Mouse (Mus musculus): Measurements from ENCODE around the gene Dgcr2. TPM values are rescaled to one million over a fixed set of nuclear protein-coding genes. Genes with fewer than 3 reads are reported as not detected.

The Dgcr2 gene
- 22.9 and 26.6 TPM in 2 replicates for polyA plus RNA-seq (2015; fragmentation: Nextera tagmentation; extraction: Ambion mirVana)

DNA sequence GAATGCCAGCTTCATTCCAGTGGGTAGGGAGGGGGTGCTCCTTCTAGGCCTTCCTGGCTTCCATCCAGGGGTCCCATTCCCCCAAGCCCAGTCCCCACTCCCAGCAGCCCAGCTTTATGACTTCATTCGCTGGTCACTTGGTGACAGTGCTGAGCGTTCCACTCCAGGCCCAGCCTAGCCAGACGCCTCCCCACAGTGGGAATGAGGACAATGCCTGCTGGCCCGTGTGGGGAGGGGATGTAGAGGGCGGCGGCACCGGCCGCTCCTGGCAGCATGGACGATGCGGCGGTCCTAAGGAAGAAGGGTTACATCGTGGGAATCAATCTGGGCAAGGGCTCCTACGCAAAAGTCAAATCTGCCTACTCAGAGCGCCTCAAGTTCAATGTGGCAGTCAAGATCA lies at the start of gene Dgcr2, which contains the start of gene Tssk2:
TSS of gene Dgcr2 (minus strand) at position 101 of the 400 bp plus-strand sequence.
TSS of gene Tssk2 (plus strand) at position 176 of the 400 bp plus-strand sequence.

DNA sequence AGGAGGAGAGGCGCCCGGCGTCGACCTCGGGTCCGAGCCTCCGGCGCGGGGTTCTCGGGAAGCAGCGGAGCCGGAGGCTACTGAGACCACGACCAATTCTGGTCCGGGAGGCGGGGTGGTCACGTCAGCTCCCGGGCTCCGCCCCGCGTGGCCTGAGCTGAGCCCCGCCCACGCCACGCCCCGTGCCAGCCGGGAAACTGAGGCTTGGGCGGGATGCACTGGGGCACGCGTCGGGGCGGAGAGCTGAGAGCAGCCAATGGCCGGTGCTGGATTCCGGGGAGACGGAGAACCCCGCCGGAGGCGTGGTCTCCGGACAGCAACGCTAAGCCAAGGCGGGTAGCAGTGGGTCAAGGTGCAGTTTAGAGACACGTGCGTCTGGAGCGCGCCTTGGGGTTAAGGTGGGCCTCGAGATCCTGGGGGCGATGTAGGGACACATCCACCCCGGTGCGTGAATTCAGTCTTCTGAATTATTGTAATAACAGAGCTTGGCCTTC lies 29.8 kb upstream of the Dgcr2 start, which contains the start of gene Slc25a1:
TSS of gene Slc25a1 (minus strand) at position 133 of the 494 bp plus-strand sequence.

DNA sequence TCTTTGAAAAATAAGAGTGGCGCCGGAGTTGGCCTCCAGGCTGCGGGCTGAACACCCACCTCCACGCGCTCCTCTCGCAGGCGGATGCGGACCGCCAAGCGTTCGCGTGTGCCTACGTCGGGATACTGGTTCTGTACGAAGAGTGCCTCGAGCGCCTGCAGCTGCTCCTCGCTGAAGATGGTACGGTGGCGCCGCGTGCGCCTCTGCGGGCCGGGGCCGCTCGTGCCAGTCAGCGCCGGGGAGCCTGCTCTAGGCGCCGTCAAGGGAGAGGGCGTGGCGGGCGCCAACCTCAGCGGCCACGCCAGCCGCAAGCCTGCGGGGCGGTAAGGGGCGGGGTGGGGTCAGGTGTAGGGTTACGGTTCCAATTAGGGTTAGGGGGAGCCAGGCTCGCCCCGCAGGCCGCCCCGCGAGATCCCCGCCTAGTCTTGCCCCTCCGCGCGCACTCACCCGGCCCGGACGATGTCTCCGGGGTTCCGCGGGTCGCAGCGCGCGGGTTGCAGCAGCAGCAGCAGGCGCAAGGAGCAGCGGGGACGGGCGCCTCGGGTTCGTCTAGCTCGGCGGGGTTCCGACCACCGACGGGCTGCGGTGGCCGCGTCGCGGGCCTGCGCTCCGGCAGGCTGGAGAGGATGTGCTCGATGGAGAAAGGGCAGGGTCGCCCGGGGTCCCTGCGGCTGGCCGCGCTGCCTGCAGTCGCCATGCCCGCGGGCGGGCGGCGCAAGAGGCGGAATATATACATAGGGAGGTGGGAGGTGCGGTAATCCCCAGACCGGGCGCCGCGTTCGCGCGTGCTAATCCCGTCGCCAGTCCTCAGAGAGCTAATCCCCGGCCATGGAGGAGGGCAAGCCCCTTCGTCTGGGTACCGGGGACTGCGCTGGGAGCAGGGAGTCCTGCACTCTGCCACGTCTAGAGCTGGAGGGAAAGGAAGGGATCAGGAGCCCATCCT lies 16.2 kb upstream of the Dgcr2 start, which contains the start of gene Gsc2:
TSS of gene Gsc2 (minus strand) at position 753 of the 943 bp plus-strand sequence.

GRCm38 (mm10) chr16:17911052-17911595 lies 12.8 kb upstream of the Dgcr2 start, which contains the start of gene Ess2:
TSS of gene Ess2 (minus strand) at chr16:17911348.

GRCm38 (mm10) chr16:17893923-17894322 lies 4.4 kb downstream of the Dgcr2 start, which contains the start of gene Tssk1:
TSS of gene Tssk1 (plus strand) at chr16:17894223.

DNA sequence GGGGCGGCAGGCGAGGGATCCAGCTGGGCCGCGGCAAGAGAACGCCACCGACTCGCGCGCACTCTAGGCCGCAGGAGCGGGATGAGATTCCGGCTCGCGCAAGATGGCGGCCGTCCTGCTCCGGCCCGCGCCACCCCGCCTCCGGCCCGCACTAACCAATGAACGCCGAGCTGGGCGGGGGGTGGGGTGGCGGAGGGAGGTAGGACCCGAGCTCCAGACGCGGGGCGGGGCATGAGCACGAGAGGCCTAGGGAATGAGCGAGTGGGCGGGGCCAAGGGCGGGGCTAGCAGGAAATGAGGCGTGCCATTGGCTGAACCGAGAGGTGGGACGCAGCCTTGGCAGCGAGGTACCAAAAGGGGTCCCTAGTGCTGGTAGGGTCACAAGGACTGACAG lies 6.8 kb downstream of the Dgcr2 start, which contains the start of gene Gm20518:
TSS of gene Gm20518 (minus strand) at position 105 of the 393 bp plus-strand sequence.

GRCm38 (mm10) chr16:17838051-17838450 lies 60.3 kb downstream of the Dgcr2 start, which contains the start of gene Car15:
TSS of gene Car15 (minus strand) at chr16:17838364.

GRCm38 (mm10) chr16:17832821-17833220 lies 65.5 kb downstream of the Dgcr2 start, which contains the start of gene B830017H08Rik:
TSS of gene B830017H08Rik (plus strand) at chr16:17833121.

DNA sequence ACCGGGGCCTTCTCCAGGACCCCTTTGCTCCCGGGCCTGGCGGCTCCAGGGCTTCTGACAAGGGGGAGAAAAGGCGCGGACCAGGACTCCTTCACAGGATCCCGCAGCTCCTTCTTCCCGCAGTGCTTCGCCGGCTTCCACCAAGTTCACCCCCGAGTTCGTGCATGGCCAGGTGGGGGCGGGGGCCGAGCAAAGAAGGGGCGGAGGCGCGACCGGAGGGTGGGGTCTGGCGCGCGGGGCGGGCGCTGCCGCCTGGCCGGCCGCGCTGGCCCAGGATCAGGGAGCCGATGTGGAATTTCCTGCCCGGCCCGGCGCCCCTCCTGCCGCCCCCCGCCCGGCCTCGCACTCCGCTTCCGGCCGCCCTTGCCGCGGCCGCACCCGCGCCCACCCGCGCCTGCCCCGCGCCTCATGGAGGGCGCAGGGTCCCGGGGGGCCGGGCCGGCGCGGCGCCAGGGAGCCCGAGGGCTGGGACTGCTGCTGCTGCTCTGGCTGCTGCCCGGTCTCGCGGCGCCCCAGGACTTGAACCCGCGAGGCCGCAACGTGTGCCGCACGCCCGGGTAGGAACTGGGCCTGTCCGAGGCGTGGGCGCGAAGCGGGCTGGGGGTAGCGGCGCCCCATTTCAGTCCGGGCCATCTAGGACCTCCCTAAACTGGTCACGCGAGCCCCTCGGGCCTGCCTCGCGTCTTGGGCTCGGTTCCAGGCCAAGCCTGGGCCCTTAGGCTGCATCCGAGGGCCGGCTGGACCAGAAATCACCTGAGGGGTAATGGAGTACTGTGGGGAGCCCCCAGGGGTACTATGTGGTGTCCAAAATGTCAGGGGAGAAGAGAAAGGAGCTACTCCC lies 101.2 kb downstream of the Dgcr2 start, which contains the start of gene Scarf2:
TSS of gene Scarf2 (plus strand) at position 312 of the 841 bp plus-strand sequence.

Other genes starting within 250 kb of the Dgcr2 start
- 22.2 and 23.2 TPM in 2 replicates for gene Med15, start 165.7 kb downstream of the Dgcr2 start, polyA plus RNA-seq (2015; fragmentation: Nextera tagmentation; extraction: Ambion mirVana)
- 15.6 and 18.8 TPM in 2 replicates for gene Klhl22, start 138.9 kb downstream of the Dgcr2 start, polyA plus RNA-seq (2015; fragmentation: Nextera tagmentation; extraction: Ambion mirVana)
- gene Scarf2, start 101.3 kb downstream of the Dgcr2 start, polyA plus RNA-seq (2015; fragmentation: Nextera tagmentation; extraction: Ambion mirVana) = 7.2 and 9.4 TPM in 2 replicates
- not detected in 2 replicates for gene B830017H08Rik, start 65.4 kb downstream of the Dgcr2 start, polyA plus RNA-seq (2015; fragmentation: Nextera tagmentation; extraction: Ambion mirVana)
- 0.76 and 1.0 TPM in 2 replicates for gene Car15, start 60.2 kb downstream of the Dgcr2 start, polyA plus RNA-seq (2015; fragmentation: Nextera tagmentation; extraction: Ambion mirVana)
- gene Gm20518, start 6.9 kb downstream of the Dgcr2 start, polyA plus RNA-seq (2015; fragmentation: Nextera tagmentation; extraction: Ambion mirVana) = 0.06 TPM in 1 of 2 replicates, not detected in the other
- 0.04 TPM in 1 of 2 replicates, not detected in the other for gene Tssk1, start 4.3 kb downstream of the Dgcr2 start, polyA plus RNA-seq (2015; fragmentation: Nextera tagmentation; extraction: Ambion mirVana)
- not detected in 2 replicates for gene Tssk2, start 75 bp upstream of the Dgcr2 start, polyA plus RNA-seq (2015; fragmentation: Nextera tagmentation; extraction: Ambion mirVana)
- gene Ess2, start 12.8 kb upstream of the Dgcr2 start, polyA plus RNA-seq (2015; fragmentation: Nextera tagmentation; extraction: Ambion mirVana) = 15.0 and 15.4 TPM in 2 replicates
- gene Gsc2, start 16.5 kb upstream of the Dgcr2 start, polyA plus RNA-seq (2015; fragmentation: Nextera tagmentation; extraction: Ambion mirVana) = not detected in 2 replicates
- 46.7 and 48.7 TPM in 2 replicates for gene Slc25a1, start 29.7 kb upstream of the Dgcr2 start, polyA plus RNA-seq (2015; fragmentation: Nextera tagmentation; extraction: Ambion mirVana)
- gene Vpreb2, start 81.9 kb upstream of the Dgcr2 start, polyA plus RNA-seq (2015; fragmentation: Nextera tagmentation; extraction: Ambion mirVana) = 2.2 and 4.0 TPM in 2 replicates
- 40.2 and 45.3 TPM in 2 replicates for gene Dgcr6, start 154.3 kb upstream of the Dgcr2 start, polyA plus RNA-seq (2015; fragmentation: Nextera tagmentation; extraction: Ambion mirVana)
- gene Prodh, start 191.6 kb upstream of the Dgcr2 start, polyA plus RNA-seq (2015; fragmentation: Nextera tagmentation; extraction: Ambion mirVana) = 4.2 and 5.6 TPM in 2 replicates
- gene Rtn4r, start 229.1 kb upstream of the Dgcr2 start, polyA plus RNA-seq (2015; fragmentation: Nextera tagmentation; extraction: Ambion mirVana) = 0.25 and 0.43 TPM in 2 replicates